Mouse (Mus musculus) heart, adult 18-20 months (tissue): ENCODE measurements around the gene Taar8a. TPM values are rescaled to one million over a fixed set of nuclear protein-coding genes. Genes with fewer than 3 reads are reported as not detected.

Experiments used
- total RNA-seq, 2 experiments: library from RNA; stranded (reverse); gene quantifications; 2 replicates each; pipeline ENCODE4 v1.2.3; 2021

Taar8a gene
- total RNA-seq, 2 experiments from 2014 or later = not detected

Other genes with a start within 250 kb of the Taar8a start
- under 1 TPM; 0.20 to 0.31 TPM for gene Vnn3, start 225.0 kb upstream of the Taar8a start, total RNA-seq
- gene Vnn1, start 181.8 kb upstream of the Taar8a start, total RNA-seq = under 1 TPM; 0.35 to 0.64 TPM
- gene Taar1, start 156.1 kb upstream of the Taar8a start, total RNA-seq = not detected
- gene Taar2, start 137.9 kb upstream of the Taar8a start, total RNA-seq = not detected
- not detected for gene Taar3, start 126.9 kb upstream of the Taar8a start, total RNA-seq
- not detected for gene Taar4, start 116.0 kb upstream of the Taar8a start, total RNA-seq
- gene Taar5, start 105.8 kb upstream of the Taar8a start, total RNA-seq = not detected
- not detected for gene Taar6, start 90.9 kb upstream of the Taar8a start, total RNA-seq
- not detected for gene Taar7a, start 83.0 kb upstream of the Taar8a start, total RNA-seq
- not detected for gene Taar7b, start 76.6 kb upstream of the Taar8a start, total RNA-seq
- not detected for gene Taar7d, start 49.3 kb upstream of the Taar8a start, total RNA-seq
- not detected for gene Taar7e, start 38.9 kb upstream of the Taar8a start, total RNA-seq
- gene Taar7f, start 27.0 kb upstream of the Taar8a start, total RNA-seq = not detected
- not detected for gene Taar8b, start 15.8 kb downstream of the Taar8a start, total RNA-seq
- not detected for gene Taar8c, start 25.4 kb downstream of the Taar8a start, total RNA-seq
- gene Taar9, start 33.0 kb downstream of the Taar8a start, total RNA-seq = not detected
- gene Stx7, start 72.8 kb downstream of the Taar8a start, total RNA-seq = 10 to 100 TPM; 44.9 to 51.8 TPM
- gene Moxd1, start 147.0 kb downstream of the Taar8a start, total RNA-seq = under 1 TPM; 0.41 to 0.52 TPM